Mouse (Mus musculus): ENCODE data around the gene Lrrc72.

DNA sequence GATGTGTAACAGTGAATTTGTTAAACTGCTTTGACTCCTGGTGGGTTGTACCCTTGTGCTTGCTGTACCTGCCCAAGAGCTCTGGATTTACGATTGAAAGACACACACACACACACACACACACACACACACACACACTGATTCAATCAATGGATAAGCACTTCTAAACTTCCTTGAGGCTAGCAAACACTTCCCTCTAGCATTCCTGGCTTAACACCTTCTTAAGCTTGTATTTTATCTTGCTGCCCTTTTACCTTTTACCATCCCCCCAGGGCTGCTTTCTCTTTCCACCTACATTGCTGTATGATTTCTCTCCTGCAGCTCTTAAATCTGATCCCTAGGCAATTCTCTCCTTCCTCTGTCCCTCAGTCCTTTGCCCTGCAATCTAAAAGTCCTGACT is 87.9 kb downstream of the Lrrc72 start:
- TF ChIP-seq CTCF (IDR thresholded peaks at IDR 0.05; ENCODE audit: low read depth, low read length) (no peak), POLR2AphosphoS5 (IDR thresholded peaks at IDR 0.05; ENCODE audit: insufficient replicate concordance, low read depth, low read length) (no peak), TAL1 (conservative IDR thresholded peaks at IDR 0.05; ENCODE audit: low read depth, low read length) (no peak), GATA1 (IDR thresholded peaks at IDR 0.05; ENCODE audit: borderline replicate concordance, low read length) (no peak), GATA2 (IDR thresholded peaks at IDR 0.05; ENCODE audit: borderline replicate concordance, low read depth, low read length) (no peak)

All from G1E (cell line).